Mouse (Mus musculus): ENCODE results near the gene Gm21887. TPM values are rescaled to one million over a fixed set of nuclear protein-coding genes. Genes with fewer than 3 reads are reported as not detected.
"Not testable (repeated sequence)": the region's sequence is repeated elsewhere in the genome, so short reads cannot be mapped to it uniquely, and the experiment has no call there.

Gene Gm21887
- polyA plus RNA-seq, 1 experiment from 2014 or later = 90.6 TPM

DNA sequence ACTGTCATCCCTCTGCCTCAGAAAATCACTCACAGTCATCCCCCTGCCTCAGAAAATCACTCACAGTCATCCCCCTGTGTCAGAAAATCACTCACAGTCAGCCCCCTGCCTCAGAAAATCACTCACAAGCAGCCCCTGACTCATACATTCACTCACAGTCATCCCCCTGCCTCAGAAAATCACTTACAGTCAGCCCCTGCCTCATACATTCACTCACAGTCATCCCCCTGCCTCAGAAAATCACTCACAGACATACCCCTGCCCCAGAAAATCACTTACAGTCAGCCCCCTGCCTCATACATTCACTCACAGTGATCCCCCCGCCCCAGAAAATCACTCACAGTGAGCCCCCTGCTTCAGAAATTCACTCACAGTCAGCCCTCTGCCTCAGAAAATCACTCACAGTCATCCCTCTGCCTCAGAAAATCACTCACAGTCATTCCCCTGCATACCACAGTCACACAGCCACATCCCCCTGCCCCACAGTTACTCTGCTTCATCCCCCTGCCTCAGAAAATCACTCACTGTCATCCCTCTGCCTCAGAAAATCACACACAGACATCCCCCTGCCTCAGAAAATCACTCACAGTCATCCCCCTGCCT lies 3.7 kb upstream of the Gm21887 start:
- H3K36me3 ChIP-seq (ENCODE audit: control insufficient read depth, insufficient read depth, low read length); H3K9ac ChIP-seq (ENCODE audit: low read length); DNase-seq (ENCODE audit: low spot score); H3K4me3 ChIP-seq (ENCODE audit: low read depth, low read length); H3K4me2 ChIP-seq (replicated peaks; ENCODE audit: low read depth); H3K27ac ChIP-seq (replicated peaks); H3K4me1 ChIP-seq (replicated peaks; ENCODE audit: control insufficient read depth, insufficient read depth); H3K27me3 ChIP-seq (ENCODE audit: control insufficient read depth, insufficient read depth, low read length); ATAC-seq (ENCODE audit: low FRiP score, low TSS enrichment): not testable (repeated sequence)
- H3K9me3 ChIP-seq (ENCODE audit: control insufficient read depth, low read length) = peaks cover 18% of the 10 kb centered on the region
- 54% methylated on average over 1 of the region's 1 CpGs for WGBS

GRCm38 (mm10) chrX:170006694-170007247 lies 2.7 kb upstream of the Gm21887 start:
- H3K4me1 ChIP-seq (replicated peaks; ENCODE audit: control insufficient read depth, insufficient read depth); H3K4me2 ChIP-seq (replicated peaks; ENCODE audit: low read depth); H3K27me3 ChIP-seq (ENCODE audit: control insufficient read depth, insufficient read depth, low read length); ATAC-seq (ENCODE audit: low FRiP score, low TSS enrichment); H3K27ac ChIP-seq (replicated peaks); H3K4me3 ChIP-seq (ENCODE audit: low read depth, low read length); H3K9ac ChIP-seq (ENCODE audit: low read length); H3K36me3 ChIP-seq (ENCODE audit: control insufficient read depth, insufficient read depth, low read length); DNase-seq (ENCODE audit: low spot score): not testable (repeated sequence)
- peaks cover 19% of the 10 kb centered on the region for H3K9me3 ChIP-seq (ENCODE audit: control insufficient read depth, low read length)
- WGBS = 62% methylated on average over 3 of the region's 3 CpGs

- not testable (repeated sequence) for DNase-seq (ENCODE audit: low spot score)
These were observed 1.9 kb upstream of the Gm21887 start for GRCm38 (mm10) chrX:170007375-170008178.

GRCm38 (mm10) chrX:170008179-170008467 lies 1.3 kb upstream of the Gm21887 start:
- H3K9ac ChIP-seq (ENCODE audit: low read length); H3K27ac ChIP-seq (replicated peaks); H3K4me1 ChIP-seq (replicated peaks; ENCODE audit: control insufficient read depth, insufficient read depth); H3K4me3 ChIP-seq (ENCODE audit: low read depth, low read length); H3K36me3 ChIP-seq (ENCODE audit: control insufficient read depth, insufficient read depth, low read length); H3K27me3 ChIP-seq (ENCODE audit: control insufficient read depth, insufficient read depth, low read length); H3K4me2 ChIP-seq (replicated peaks; ENCODE audit: low read depth); ATAC-seq (ENCODE audit: low FRiP score, low TSS enrichment); DNase-seq (ENCODE audit: low spot score): not testable (repeated sequence)
- peaks cover 19% of the 10 kb centered on the region for H3K9me3 ChIP-seq (ENCODE audit: control insufficient read depth, low read length)

More at GRCm38 (mm10) chrX:170007375-170008178, 1.9 kb upstream of the Gm21887 start:
- not testable (repeated sequence) for H3K4me3 ChIP-seq (ENCODE audit: low read depth, low read length); H3K4me2 ChIP-seq (replicated peaks; ENCODE audit: low read depth); H3K27me3 ChIP-seq (ENCODE audit: control insufficient read depth, insufficient read depth, low read length); H3K36me3 ChIP-seq (ENCODE audit: control insufficient read depth, insufficient read depth, low read length); ATAC-seq (ENCODE audit: low FRiP score, low TSS enrichment); H3K4me1 ChIP-seq (replicated peaks; ENCODE audit: control insufficient read depth, insufficient read depth); H3K9ac ChIP-seq (ENCODE audit: low read length); H3K27ac ChIP-seq (replicated peaks)
- WGBS = 27% methylated on average over 2 of the region's 2 CpGs
- H3K9me3 ChIP-seq (ENCODE audit: control insufficient read depth, low read length) = peaks cover 19% of the 10 kb centered on the region

DNA sequence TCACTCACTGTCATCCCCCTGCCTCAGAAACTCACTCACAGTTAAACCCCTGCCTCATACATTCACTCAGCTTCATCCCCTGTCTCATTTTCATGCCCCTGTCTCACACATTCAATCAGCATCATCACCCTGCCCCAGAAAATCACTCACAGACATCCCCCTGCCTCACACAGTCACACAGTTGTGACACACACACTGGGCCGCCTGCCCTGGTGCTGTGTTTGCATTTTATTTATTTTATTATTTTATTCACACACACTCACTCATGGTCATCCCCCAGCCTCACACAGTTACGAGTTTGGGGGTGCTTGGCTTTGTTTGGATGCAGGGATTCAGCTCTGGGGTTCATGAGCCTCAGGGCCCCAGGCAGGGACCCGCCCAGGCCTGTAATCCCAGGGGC lies 875 bp upstream of the Gm21887 start:
- not testable (repeated sequence) for H3K4me1 ChIP-seq (replicated peaks; ENCODE audit: control insufficient read depth, insufficient read depth); H3K4me2 ChIP-seq (replicated peaks; ENCODE audit: low read depth); H3K27ac ChIP-seq (replicated peaks); H3K9ac ChIP-seq (ENCODE audit: low read length); DNase-seq (ENCODE audit: low spot score); ATAC-seq (ENCODE audit: low FRiP score, low TSS enrichment); H3K36me3 ChIP-seq (ENCODE audit: control insufficient read depth, insufficient read depth, low read length); H3K27me3 ChIP-seq (ENCODE audit: control insufficient read depth, insufficient read depth, low read length)
- WGBS = 31% methylated on average over 3 of the region's 3 CpGs
- 0 out of 2 replicates have a peak overlapping the region, but pooled peaks have one; percentile 71 for H3K4me3 ChIP-seq (ENCODE audit: low read depth, low read length)
- H3K9me3 ChIP-seq (ENCODE audit: control insufficient read depth, low read length) = peaks cover 19% of the 10 kb centered on the region

DNA sequence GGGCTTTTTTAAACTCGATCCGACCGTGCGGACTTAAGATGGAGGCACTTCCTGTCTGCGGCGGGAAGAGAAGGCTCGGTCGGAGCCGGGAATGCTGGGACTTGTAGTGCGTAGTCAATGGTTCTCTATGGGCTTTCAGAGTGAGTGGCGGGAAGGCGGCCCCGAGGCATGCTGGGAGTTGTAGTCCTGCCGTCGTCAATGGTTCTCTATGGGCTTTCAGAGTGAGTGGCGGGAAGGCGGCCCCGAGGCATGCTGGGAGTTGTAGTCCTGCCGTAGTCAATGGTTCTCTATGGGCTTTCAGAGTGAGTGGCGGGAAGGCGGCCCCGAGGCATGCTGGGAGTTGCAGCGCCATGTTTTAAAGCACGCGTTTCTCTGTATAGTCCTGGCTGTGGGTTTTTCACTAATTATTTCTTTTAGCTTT lies 352 bp downstream of the Gm21887 start:
- Histone ChIP-seq H3K9me3 (ENCODE audit: control insufficient read depth, low read length) (peaks cover 19% of the 10 kb centered on the region), H3K27ac (replicated peaks) (peak overlapping the region; percentile 94), H3K9ac (ENCODE audit: low read length) (peak overlapping the region; percentile 97), H3K4me3 (ENCODE audit: low read depth, low read length) (peak overlapping the region; percentile 71)
- 54% methylated on average over 25 of the region's 25 CpGs for WGBS
- DNase-seq (ENCODE audit: low spot score) = peak; percentile 95
- not testable (repeated sequence) for H3K4me1 ChIP-seq (replicated peaks; ENCODE audit: control insufficient read depth, insufficient read depth); H3K4me2 ChIP-seq (replicated peaks; ENCODE audit: low read depth); H3K27me3 ChIP-seq (ENCODE audit: control insufficient read depth, insufficient read depth, low read length); H3K36me3 ChIP-seq (ENCODE audit: control insufficient read depth, insufficient read depth, low read length)
- peak; percentile 97 for ATAC-seq (ENCODE audit: low FRiP score, low TSS enrichment)

Data from stomach, postnatal 0 days (tissue).